Mouse (Mus musculus): ENCODE results near the gene Ly6g6e. TPM values are rescaled to one million over a fixed set of nuclear protein-coding genes. Genes with fewer than 3 reads are reported as not detected.

Ly6g6e gene
- 1.3 and 19.4 TPM in 2 replicates for polyA plus RNA-seq (2012; rRNA removed)

- H3K27ac ChIP-seq (ENCODE audit: insufficient read depth, low read depth, low read length): no peak within 1 kb of the TSS
- TF ChIP-seq CTCF (IDR thresholded peaks at IDR 0.05; ENCODE audit: extremely low read depth, insufficient read length, insufficient replicate concordance, low read depth, low read length) (no peak), POLR2A (IDR thresholded peaks at IDR 0.05; ENCODE audit: low read depth, low read length) (no peak)
- WGBS: 47% methylated on average over 10 of the region's 10 CpGs
- no peaks in the 10 kb centered on the region for H3K36me3 ChIP-seq (ENCODE audit: control insufficient read depth, insufficient read depth, low read length)
- peaks cover 24% of the 10 kb centered on the region for H3K4me1 ChIP-seq (ENCODE audit: control insufficient read depth, insufficient read depth, insufficient read length, low read length)
- H3K4me3 ChIP-seq (ENCODE audit: low read depth, low read length): peak within 1 kb of the TSS; percentile 55
- H3K27me3 ChIP-seq (ENCODE audit: control insufficient read depth, insufficient read depth, low read length): no peaks in the 10 kb centered on the region
These were observed at the start of gene Ly6g6e for GRCm38 (mm10) chr17:35076507-35077176. TSS of gene Ly6g6e (plus strand) at chr17:35076902.

- TF ChIP-seq POLR2A (IDR thresholded peaks at IDR 0.05; ENCODE audit: low read depth, low read length) (no peak), CTCF (IDR thresholded peaks at IDR 0.05; ENCODE audit: extremely low read depth, insufficient read length, insufficient replicate concordance, low read depth, low read length) (no peak)
- Histone ChIP-seq H3K36me3 (ENCODE audit: control insufficient read depth, insufficient read depth, low read length) (no peaks in the 10 kb centered on the region), H3K4me3 (ENCODE audit: low read depth, low read length) (no peak within 1 kb of the TSS), H3K27ac (ENCODE audit: insufficient read depth, low read depth, low read length) (no peak within 1 kb of the TSS), H3K27me3 (ENCODE audit: control insufficient read depth, insufficient read depth, low read length) (no peaks in the 10 kb centered on the region), H3K4me1 (ENCODE audit: control insufficient read depth, insufficient read depth, insufficient read length, low read length) (peaks cover 21% of the 10 kb centered on the region)
- WGBS: 64% methylated on average over 13 of the region's 13 CpGs
These were observed 49.2 kb upstream of the Ly6g6e start, which contains the start of gene Sapcd1 for GRCm38 (mm10) chr17:35027277-35028068. TSS of gene Sapcd1 (minus strand) at chr17:35028016.

- WGBS: 65% methylated on average over 2 of the region's 2 CpGs
These were observed 48.4 kb upstream of the Ly6g6e start for GRCm38 (mm10) chr17:35028315-35028714.

GRCm38 (mm10) chr17:35029691-35030532 lies 46.8 kb upstream of the Ly6g6e start:
- no peaks in the 10 kb centered on the region for H3K36me3 ChIP-seq (ENCODE audit: control insufficient read depth, insufficient read depth, low read length)
- no peak overlapping the region for H3K27ac ChIP-seq (ENCODE audit: insufficient read depth, low read depth, low read length)
- H3K4me3 ChIP-seq (ENCODE audit: low read depth, low read length): no peak overlapping the region
- H3K4me1 ChIP-seq (ENCODE audit: control insufficient read depth, insufficient read depth, insufficient read length, low read length): peaks cover 2% of the 10 kb centered on the region; the same call in 1 of the 2 replicates
- TF ChIP-seq CTCF (IDR thresholded peaks at IDR 0.05; ENCODE audit: extremely low read depth, insufficient read length, insufficient replicate concordance, low read depth, low read length): peak; percentile 55; the same call in 1 of the 2 replicates
- no peak for TF ChIP-seq POLR2A (IDR thresholded peaks at IDR 0.05; ENCODE audit: low read depth, low read length)
- H3K27me3 ChIP-seq (ENCODE audit: control insufficient read depth, insufficient read depth, low read length): no peaks in the 10 kb centered on the region
- 42% methylated on average over 19 of the region's 19 CpGs for WGBS

More at GRCm38 (mm10) chr17:35028315-35028714, 48.4 kb upstream of the Ly6g6e start:
- H3K4me3 ChIP-seq (ENCODE audit: low read depth, low read length): no peak overlapping the region
- no peaks in the 10 kb centered on the region for H3K27me3 ChIP-seq (ENCODE audit: control insufficient read depth, insufficient read depth, low read length)
- no peak overlapping the region for H3K27ac ChIP-seq (ENCODE audit: insufficient read depth, low read depth, low read length)
- TF ChIP-seq POLR2A (IDR thresholded peaks at IDR 0.05; ENCODE audit: low read depth, low read length) (no peak), CTCF (IDR thresholded peaks at IDR 0.05; ENCODE audit: extremely low read depth, insufficient read length, insufficient replicate concordance, low read depth, low read length) (no peak)
- peaks cover 15% of the 10 kb centered on the region for H3K4me1 ChIP-seq (ENCODE audit: control insufficient read depth, insufficient read depth, insufficient read length, low read length)
- H3K36me3 ChIP-seq (ENCODE audit: control insufficient read depth, insufficient read depth, low read length): no peaks in the 10 kb centered on the region

GRCm38 (mm10) chr17:35031272-35031671 lies 45.4 kb upstream of the Ly6g6e start:
- TF ChIP-seq CTCF (IDR thresholded peaks at IDR 0.05; ENCODE audit: extremely low read depth, insufficient read length, insufficient replicate concordance, low read depth, low read length): no peak
- no peak for TF ChIP-seq POLR2A (IDR thresholded peaks at IDR 0.05; ENCODE audit: low read depth, low read length)
- H3K4me3 ChIP-seq (ENCODE audit: low read depth, low read length): no peak overlapping the region
- no peak overlapping the region for H3K27ac ChIP-seq (ENCODE audit: insufficient read depth, low read depth, low read length)
- no peaks in the 10 kb centered on the region for H3K27me3 ChIP-seq (ENCODE audit: control insufficient read depth, insufficient read depth, low read length)
- no peaks in the 10 kb centered on the region for H3K36me3 ChIP-seq (ENCODE audit: control insufficient read depth, insufficient read depth, low read length)
- no peaks in the 10 kb centered on the region; the same call in 1 of the 2 replicates for H3K4me1 ChIP-seq (ENCODE audit: control insufficient read depth, insufficient read depth, insufficient read length, low read length)
- 82% methylated on average over 11 of the region's 11 CpGs for WGBS

GRCm38 (mm10) chr17:35031880-35032279 lies 44.8 kb upstream of the Ly6g6e start:
- no peak for TF ChIP-seq POLR2A (IDR thresholded peaks at IDR 0.05; ENCODE audit: low read depth, low read length)
- TF ChIP-seq CTCF (IDR thresholded peaks at IDR 0.05; ENCODE audit: extremely low read depth, insufficient read length, insufficient replicate concordance, low read depth, low read length): no peak
- no peaks in the 10 kb centered on the region for H3K27me3 ChIP-seq (ENCODE audit: control insufficient read depth, insufficient read depth, low read length)
- H3K4me1 ChIP-seq (ENCODE audit: control insufficient read depth, insufficient read depth, insufficient read length, low read length): no peaks in the 10 kb centered on the region; the same call in 1 of the 2 replicates
- H3K27ac ChIP-seq (ENCODE audit: insufficient read depth, low read depth, low read length): no peak overlapping the region
- no peaks in the 10 kb centered on the region for H3K36me3 ChIP-seq (ENCODE audit: control insufficient read depth, insufficient read depth, low read length)
- H3K4me3 ChIP-seq (ENCODE audit: low read depth, low read length): no peak overlapping the region
- WGBS: 57% methylated on average over 5 of the region's 7 CpGs

Data from small intestine, adult 2 months (tissue).